Mouse (Mus musculus) monocyte, adult 59 days (primary cell): ENCODE data around the gene Anapc4. TPM values are rescaled to one million over a fixed set of nuclear protein-coding genes. Genes with fewer than 3 reads are reported as not detected.

Source experiments
- total RNA-seq, 2 experiments: library from RNA; stranded (reverse); gene quantifications; one replicate each; pipeline ENCODE4 v1.2.4; 2023

Gene Anapc4
- total RNA-seq, result 10 to 100 TPM; 36.3 to 36.8 TPM

GRCm38 (mm10) chr5:52833761-52834274 lies at the start of gene Anapc4:
Gene Anapc4, plus strand, starts transcription at chr5:52834012.

Other genes starting within 250 kb of the Anapc4 start
- gene Sepsecs, start 164.3 kb upstream of the Anapc4 start, total RNA-seq, result 10 to 100 TPM; 11.3 to 15.1 TPM
- 10 to 100 TPM; 18.8 to 27.4 TPM for gene Pi4k2b, start 92.4 kb upstream of the Anapc4 start, total RNA-seq
- 1 to 10 TPM; 8.6 to 9.9 TPM for gene Zcchc4, start 58.6 kb upstream of the Anapc4 start, total RNA-seq
- gene Slc34a2, start 204.1 kb downstream of the Anapc4 start, total RNA-seq, result not detected